Mouse (Mus musculus): ENCODE data around the gene Trappc12. TPM values are rescaled to one million over a fixed set of nuclear protein-coding genes. Genes with fewer than 3 reads are reported as not detected.
A peak's percentile ranks its signal among the peaks of the same experiment; 100 is the strongest.

The Trappc12 gene
- polyA plus RNA-seq, 1 experiment from 2014 or later = 11.2 TPM

- Histone ChIP-seq H3K4me2 (ENCODE audit: low read depth, low read length) (peak overlapping the region; percentile 87), H3K4me3 (ENCODE audit: low read depth, low read length) (peak overlapping the region; percentile 84), H3K9ac (replicated peaks) (peak overlapping the region; percentile 74), H3K27ac (ENCODE audit: low read depth) (peak overlapping the region; percentile 95), H3K4me1 (ENCODE audit: insufficient read depth) (peaks cover 13% of the 10 kb centered on the region), H3K27me3 (ENCODE audit: insufficient read depth, low read length) (no peaks in the 10 kb centered on the region), H3K36me3 (replicated peaks; ENCODE audit: insufficient read depth, low read length) (peaks cover 3% of the 10 kb centered on the region; the same call in 1 of the 2 replicates), H3K9me3 (ENCODE audit: low read length) (no peaks in the 10 kb centered on the region)
- TF ChIP-seq CTCF (IDR thresholded peaks at IDR 0.05; ENCODE audit: low read depth) (no peak), EP300 (IDR thresholded peaks at IDR 0.05; ENCODE audit: low read depth) (no peak)
- WGBS (ENCODE audit: insufficient replicate concordance) = 39% methylated on average over 5 of the region's 5 CpGs
- DNase-seq (peak; percentile 26), ATAC-seq (peak; percentile 51)
These were observed 74.4 kb downstream of the Trappc12 start for GRCm38 (mm10) chr12:28675925-28676209.

- ATAC-seq (peak; percentile 91), DNase-seq (peak; percentile 87)
- Histone ChIP-seq H3K27me3 (ENCODE audit: insufficient read depth, low read length) (no peaks in the 10 kb centered on the region), H3K36me3 (replicated peaks; ENCODE audit: insufficient read depth, low read length) (peaks cover 3% of the 10 kb centered on the region; the same call in 1 of the 2 replicates), H3K4me3 (ENCODE audit: low read depth, low read length) (peak within 1 kb of the TSS; percentile 84), H3K4me2 (ENCODE audit: low read depth, low read length) (peak within 1 kb of the TSS; percentile 87), H3K4me1 (ENCODE audit: insufficient read depth) (peaks cover 13% of the 10 kb centered on the region), H3K27ac (ENCODE audit: low read depth) (peak within 1 kb of the TSS; percentile 95), H3K9ac (replicated peaks) (peak within 1 kb of the TSS; percentile 74), H3K9me3 (ENCODE audit: low read length) (no peaks in the 10 kb centered on the region)
- WGBS (ENCODE audit: insufficient replicate concordance) = 1% methylated on average over 53 of the region's 53 CpGs
- no peak for TF ChIP-seq EP300 (IDR thresholded peaks at IDR 0.05; ENCODE audit: low read depth)
- TF ChIP-seq CTCF (IDR thresholded peaks at IDR 0.05; ENCODE audit: low read depth) = no peak
These were observed 74.9 kb downstream of the Trappc12 start, which contains the start of gene Adi1 for GRCm38 (mm10) chr12:28675121-28675924. Gene Adi1 (plus strand): TSS chr12:28675231.

GRCm38 (mm10) chr12:28674038-28674720, 76.1 kb downstream of the Trappc12 start:
- no peak overlapping the region for H3K9ac ChIP-seq (replicated peaks)
- H3K4me2 ChIP-seq (ENCODE audit: low read depth, low read length) = peak overlapping the region; percentile 87; the same call in 1 of the 2 replicates
- DNase-seq (no peak), ATAC-seq (no peak)
- H3K27me3 ChIP-seq (ENCODE audit: insufficient read depth, low read length) = no peaks in the 10 kb centered on the region
- TF ChIP-seq CTCF (IDR thresholded peaks at IDR 0.05; ENCODE audit: low read depth) (peak; percentile 29; the same call in 1 of the 2 replicates), EP300 (IDR thresholded peaks at IDR 0.05; ENCODE audit: low read depth) (no peak)
- 82% methylated on average over 10 of the region's 10 CpGs for WGBS (ENCODE audit: insufficient replicate concordance)
- H3K4me3 ChIP-seq (ENCODE audit: low read depth, low read length) = no peak overlapping the region
- peaks cover 13% of the 10 kb centered on the region for H3K4me1 ChIP-seq (ENCODE audit: insufficient read depth)
- no peak overlapping the region for H3K27ac ChIP-seq (ENCODE audit: low read depth)
- H3K9me3 ChIP-seq (ENCODE audit: low read length) = no peaks in the 10 kb centered on the region
- peaks cover 3% of the 10 kb centered on the region; the same call in 1 of the 2 replicates for H3K36me3 ChIP-seq (replicated peaks; ENCODE audit: insufficient read depth, low read length)

- Histone ChIP-seq H3K9ac (replicated peaks) (no peak overlapping the region), H3K4me3 (ENCODE audit: low read depth, low read length) (no peak overlapping the region), H3K27ac (ENCODE audit: low read depth) (no peak overlapping the region), H3K9me3 (ENCODE audit: low read length) (no peaks in the 10 kb centered on the region), H3K36me3 (replicated peaks; ENCODE audit: insufficient read depth, low read length) (no peaks in the 10 kb centered on the region), H3K27me3 (ENCODE audit: insufficient read depth, low read length) (no peaks in the 10 kb centered on the region), H3K4me2 (ENCODE audit: low read depth, low read length) (0 out of 2 replicates have a peak overlapping the region, but pooled peaks have one; percentile 2), H3K4me1 (ENCODE audit: insufficient read depth) (peaks cover 19% of the 10 kb centered on the region)
- TF ChIP-seq CTCF (IDR thresholded peaks at IDR 0.05; ENCODE audit: low read depth) (no peak), EP300 (IDR thresholded peaks at IDR 0.05; ENCODE audit: low read depth) (no peak)
- WGBS (ENCODE audit: insufficient replicate concordance) = 16% methylated on average over 8 of the region's 8 CpGs
- no peak for DNase-seq
- ATAC-seq = no peak
These were observed 83.0 kb downstream of the Trappc12 start for GRCm38 (mm10) chr12:28667287-28667686.

- no peak for TF ChIP-seq EP300 (IDR thresholded peaks at IDR 0.05; ENCODE audit: low read depth)
- TF ChIP-seq CTCF (IDR thresholded peaks at IDR 0.05; ENCODE audit: low read depth) = no peak
- Histone ChIP-seq H3K27ac (ENCODE audit: low read depth) (no peak overlapping the region), H3K9me3 (ENCODE audit: low read length) (no peaks in the 10 kb centered on the region), H3K4me1 (ENCODE audit: insufficient read depth) (peaks cover 19% of the 10 kb centered on the region), H3K4me3 (ENCODE audit: low read depth, low read length) (no peak overlapping the region), H3K36me3 (replicated peaks; ENCODE audit: insufficient read depth, low read length) (no peaks in the 10 kb centered on the region), H3K4me2 (ENCODE audit: low read depth, low read length) (0 out of 2 replicates have a peak overlapping the region, but pooled peaks have one; percentile 2), H3K27me3 (ENCODE audit: insufficient read depth, low read length) (no peaks in the 10 kb centered on the region), H3K9ac (replicated peaks) (no peak overlapping the region)
- ATAC-seq (peak; percentile 79), DNase-seq (no peak)
- WGBS (ENCODE audit: insufficient replicate concordance) = 52% methylated on average over 4 of the region's 4 CpGs
These were observed 83.5 kb downstream of the Trappc12 start for GRCm38 (mm10) chr12:28666734-28667133.

GRCm38 (mm10) chr12:28662628-28663027, 87.6 kb downstream of the Trappc12 start:
- Histone ChIP-seq H3K4me1 (ENCODE audit: insufficient read depth) (peaks cover 18% of the 10 kb centered on the region), H3K27me3 (ENCODE audit: insufficient read depth, low read length) (no peaks in the 10 kb centered on the region), H3K36me3 (replicated peaks; ENCODE audit: insufficient read depth, low read length) (peaks cover 26% of the 10 kb centered on the region), H3K4me3 (ENCODE audit: low read depth, low read length) (no peak overlapping the region), H3K27ac (ENCODE audit: low read depth) (no peak overlapping the region), H3K9ac (replicated peaks) (no peak overlapping the region), H3K9me3 (ENCODE audit: low read length) (no peaks in the 10 kb centered on the region), H3K4me2 (ENCODE audit: low read depth, low read length) (no peak overlapping the region)
- DNase-seq (no peak), ATAC-seq (no peak)
- no peak for TF ChIP-seq CTCF (IDR thresholded peaks at IDR 0.05; ENCODE audit: low read depth)
- no peak for TF ChIP-seq EP300 (IDR thresholded peaks at IDR 0.05; ENCODE audit: low read depth)
- WGBS (ENCODE audit: insufficient replicate concordance) = 67% methylated on average over 4 of the region's 4 CpGs

Measured in liver, postnatal 0 days (tissue).